Mouse (Mus musculus): ENCODE results near the gene Slc44a3.

- no peak for TF ChIP-seq CTCF (IDR thresholded peaks at IDR 0.05; ENCODE audit: low read depth)
- TF ChIP-seq EP300 (IDR thresholded peaks at IDR 0.05; ENCODE audit: low read depth): no peak
These were observed 47.8 kb upstream of the Slc44a3 start for GRCm38 (mm10) chr3:121579880-121580549.

All from liver, postnatal 0 days (tissue).